Mouse (Mus musculus): ENCODE results near the gene Rpf2. TPM values are rescaled to one million over a fixed set of nuclear protein-coding genes. Genes with fewer than 3 reads are reported as not detected.

Rpf2 gene
- polyA plus RNA-seq, 1 experiment from 2014 or later, result 42.0 TPM

Other genes with a start within 250 kb of the Rpf2 start
- 0.24 and 0.57 TPM in 2 replicates for gene Mfsd4b1, start 221.8 kb downstream of the Rpf2 start, polyA plus RNA-seq (2016; fragmentation: Nextera tagmentation; extraction: Ambion mirVana)
- gene Slc16a10, start 104.8 kb downstream of the Rpf2 start, polyA plus RNA-seq (2016; fragmentation: Nextera tagmentation; extraction: Ambion mirVana), result 22.1 and 22.5 TPM in 2 replicates
- 90.6 and 92.3 TPM in 2 replicates for gene Gtf3c6, start 11.1 kb upstream of the Rpf2 start, polyA plus RNA-seq (2016; fragmentation: Nextera tagmentation; extraction: Ambion mirVana)
- gene Amd1, start 55.1 kb upstream of the Rpf2 start, polyA plus RNA-seq (2016; fragmentation: Nextera tagmentation; extraction: Ambion mirVana), result 47.1 and 51.9 TPM in 2 replicates
- 9.5 and 11.2 TPM in 2 replicates for gene Cdk19, start 92.5 kb upstream of the Rpf2 start, polyA plus RNA-seq (2016; fragmentation: Nextera tagmentation; extraction: Ambion mirVana)